Mouse (Mus musculus): ENCODE results near the gene Heg1. TPM values are rescaled to one million over a fixed set of nuclear protein-coding genes. Genes with fewer than 3 reads are reported as not detected.

Gene Heg1
- total RNA-seq (2023), result 8.7 and 10.0 TPM in 2 replicates

DNA sequence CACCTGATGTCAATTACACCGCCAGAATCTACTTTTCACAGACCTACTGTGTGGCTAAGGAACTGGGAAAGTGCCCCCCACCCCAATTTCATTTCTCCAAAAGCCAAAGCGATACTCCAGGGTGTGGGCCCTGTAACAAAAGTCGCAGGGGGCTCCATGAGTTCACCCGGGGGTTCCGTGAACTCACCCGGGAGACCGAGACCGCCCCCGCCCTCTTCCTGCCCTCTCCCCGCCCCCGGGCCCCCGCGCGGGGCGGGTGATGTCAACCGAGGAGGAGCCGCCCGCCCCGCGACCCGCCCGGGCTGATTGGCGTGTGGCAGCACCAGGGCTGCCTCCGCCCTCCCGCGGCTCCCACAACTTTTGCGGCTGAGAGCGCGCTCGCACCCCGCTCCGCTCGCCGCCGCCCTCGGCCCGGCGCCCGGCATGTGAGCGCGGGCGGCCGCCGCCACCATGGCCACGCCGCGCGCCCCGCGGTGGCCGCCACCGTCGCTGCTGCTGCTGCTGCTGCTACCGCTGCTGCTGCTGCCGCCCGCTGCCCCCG, at the start of gene Heg1:
TSS of gene Heg1 (plus strand) at position 209 of the 541 bp plus-strand sequence.

DNA sequence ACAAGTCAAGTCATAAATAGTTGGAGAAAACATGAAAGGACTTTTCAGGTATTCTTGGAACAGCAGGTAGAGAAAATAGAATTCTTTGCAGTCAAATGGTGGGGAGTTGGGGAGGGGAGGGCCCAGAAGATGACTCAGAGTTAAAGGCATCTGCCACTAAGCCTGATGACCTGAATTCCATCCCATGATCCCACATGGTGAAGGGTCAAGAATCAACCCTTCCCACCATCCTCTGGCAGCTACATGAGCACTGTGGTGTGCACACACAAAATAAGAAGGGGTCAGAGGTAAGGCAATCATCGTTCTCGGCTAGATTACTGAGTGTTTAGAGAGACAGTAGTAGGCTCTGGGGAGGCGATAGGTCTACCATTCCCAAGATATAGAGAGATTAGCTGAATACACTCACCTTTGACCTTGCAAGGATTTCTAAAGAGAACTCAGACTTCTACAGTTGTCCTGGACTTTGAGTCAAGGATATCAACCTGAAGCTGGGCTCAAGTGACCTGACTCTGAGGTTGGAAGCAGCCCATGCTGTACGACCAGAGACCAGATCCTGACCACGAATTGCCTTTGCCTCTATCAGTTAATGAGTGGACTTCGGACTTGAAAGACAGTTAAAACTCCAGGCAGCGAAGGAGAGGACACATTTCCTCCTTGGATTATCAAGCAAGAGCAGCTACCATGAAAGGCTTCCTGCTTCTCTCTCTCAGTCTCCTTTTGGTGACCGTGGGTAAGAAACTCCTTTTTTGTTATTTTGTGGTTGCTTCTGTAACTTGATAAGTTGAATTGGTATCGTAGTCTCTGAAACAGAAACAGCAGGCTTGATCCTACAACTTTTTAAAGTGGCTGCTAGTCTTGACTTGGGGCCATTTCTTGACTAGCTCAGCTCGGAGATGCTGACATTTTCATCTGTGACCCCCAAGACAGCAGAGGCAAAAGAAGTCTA, 109.9 kb downstream of the Heg1 start, which contains the start of gene Muc13:
TSS of gene Muc13 (plus strand) at position 192 of the 946 bp plus-strand sequence.

Other genes starting within 250 kb of the Heg1 start
- gene Slc12a8, start 167.0 kb upstream of the Heg1 start, total RNA-seq (2023), result 0.22 and 0.36 TPM in 2 replicates
- 0.64 and 0.98 TPM in 2 replicates for gene Muc13, start 109.7 kb downstream of the Heg1 start, total RNA-seq (2023)
- gene Itgb5, start 145.3 kb downstream of the Heg1 start, total RNA-seq (2023), result 4.5 and 4.6 TPM in 2 replicates